Mouse (Mus musculus) stomach, postnatal 0 days (tissue): Measurements from ENCODE around the gene Tmx4. TPM values are rescaled to one million over a fixed set of nuclear protein-coding genes. Genes with fewer than 3 reads are reported as not detected.

Source experiments
- ATAC-seq: fragments of 200-750 bp; cut with Nextera tagmentation; 2 replicates; pipeline ENCODE4 v1.8.0; 2017; ENCODE audit not compliant: low FRiP score, low TSS enrichment
- DNase-seq: peaks from one replicate; pipeline ENCODE4 v3.0.0-alpha.2; 2016; ENCODE audit warnings: low spot score
- H3K27ac ChIP-seq: fragments of 300-500 bp; sonication (generic); replicated peaks from 2 replicates; pipeline ENCODE4 v1.5.1; 2014; ENCODE audit warnings: mild to moderate bottlenecking, control low read depth
- H3K27me3 ChIP-seq: fragments of 300-500 bp; sonication (generic); 2 replicates; pipeline ENCODE4 v1.6.1; 2014; ENCODE audit warnings: low read length; ENCODE audit not compliant: control insufficient read depth, insufficient read depth
- H3K36me3 ChIP-seq: fragments of 300-500 bp; sonication (generic); 2 replicates; pipeline ENCODE4 v1.6.1; 2014; ENCODE audit warnings: low read length, mixed read lengths; ENCODE audit not compliant: control insufficient read depth, insufficient read depth
- H3K4me1 ChIP-seq: fragments of 300-500 bp; sonication (generic); replicated peaks from 2 replicates; pipeline ENCODE4 v1.6.1; 2014; ENCODE audit warnings: antibody characterized with exemption; ENCODE audit not compliant: control insufficient read depth, insufficient read depth
- H3K4me2 ChIP-seq: fragments of 300-500 bp; sonication (generic); replicated peaks from 2 replicates; pipeline ENCODE4 v1.6.1; 2014; ENCODE audit warnings: low read depth, mild to moderate bottlenecking, control low read depth, moderate library complexity
- H3K4me3 ChIP-seq: fragments of 300-500 bp; sonication (generic); 2 replicates; pipeline ENCODE4 v1.5.1; 2014; ENCODE audit warnings: low read depth, low read length, control low read depth
- H3K9ac ChIP-seq: fragments of 300-500 bp; sonication (generic); 2 replicates; pipeline ENCODE4 v1.6.1; 2014; ENCODE audit warnings: mild to moderate bottlenecking, low read length, control low read depth, mixed read lengths
- H3K9me3 ChIP-seq: fragments of 300-500 bp; sonication (generic); 2 replicates; pipeline ENCODE4 v1.6.1; 2016; ENCODE audit warnings: low read length; ENCODE audit not compliant: control insufficient read depth
- CTCF ChIP-seq: IDR thresholded peaks from 2 replicates; pipeline ENCODE4 v1.5.1; 2016; ENCODE audit warnings: antibody characterized with exemption, low read depth, mild to moderate bottlenecking, moderate library complexity
- EP300 ChIP-seq: optimal IDR thresholded peaks from 2 replicates; pipeline ENCODE3; 2016; ENCODE audit warnings: antibody characterized with exemption
- WGBS: fragments of 180-500 bp; shearing (Covaris S2); extraction: QIAGEN DNeasy Blood & Tissue Kit; methylation state at CpG from one replicate; pipeline ENCODE4 v1.1.7; 2014; 5-methylcytosine and 5-hydroxymethylcytosine counted together
- polyA plus RNA-seq: library from polyadenylated mRNA; unstranded; fragments of >200 nt; fragmentation: Nextera tagmentation; extraction: Ambion mirVana; gene quantifications from 2 replicates; pipeline ENCODE4 v1.2.1, GENCODE M21; 2015

Gene Tmx4
- polyA plus RNA-seq, 1 experiment from 2014 or later = 11.0 TPM

DNA sequence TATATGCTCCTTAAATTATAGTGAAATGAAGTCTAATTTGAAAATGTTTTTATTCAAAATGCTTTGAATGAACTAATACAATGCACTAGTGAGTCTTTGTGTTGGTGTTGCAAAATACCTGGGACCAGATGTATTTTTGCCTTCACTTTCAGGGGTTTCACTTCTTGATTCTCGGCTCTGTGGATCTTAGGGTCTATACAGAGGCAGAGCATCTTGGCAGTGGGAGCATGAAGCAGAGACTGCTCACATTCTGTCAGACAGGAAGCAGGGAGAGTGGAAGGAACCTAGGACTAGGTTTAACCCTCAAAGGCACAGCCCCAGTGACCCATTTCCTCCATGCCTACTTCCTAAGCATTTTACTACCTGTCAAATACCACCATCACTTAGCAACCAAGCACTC, 31.5 kb upstream of the Tmx4 start:
- Histone ChIP-seq H3K4me2 (no peak overlapping the region), H3K27me3 (no peaks in the 10 kb centered on the region), H3K9me3 (no peaks in the 10 kb centered on the region), H3K36me3 (no peaks in the 10 kb centered on the region), H3K4me3 (no peak overlapping the region), H3K9ac (no peak overlapping the region), H3K27ac (no peak overlapping the region), H3K4me1 (no peaks in the 10 kb centered on the region)
- no peak for ATAC-seq
- TF ChIP-seq EP300 (no peak), CTCF (no peak)
- DNase-seq = no peak
- 81% methylated on average over 1 of the region's 1 CpGs for WGBS

DNA sequence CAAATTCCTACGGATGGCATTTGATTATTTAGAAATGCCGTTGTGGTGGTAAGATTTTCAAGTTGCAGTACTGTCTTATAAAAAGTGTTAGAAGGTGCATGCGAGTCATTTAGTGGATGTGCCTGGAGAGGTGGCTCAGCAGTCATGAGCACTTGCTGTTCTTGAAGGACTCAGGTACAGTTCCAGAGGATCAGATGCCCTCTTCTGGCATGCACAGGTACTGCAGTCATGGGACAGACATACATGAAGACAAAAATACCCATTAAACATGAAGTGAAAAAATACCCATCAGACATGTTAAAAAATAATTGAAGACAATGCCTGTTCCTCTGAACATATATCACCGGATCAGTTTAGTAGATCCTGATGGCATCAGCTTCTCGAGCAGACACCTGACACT, 29.7 kb upstream of the Tmx4 start:
- 73% methylated on average over 5 of the region's 5 CpGs for WGBS
- no peaks in the 10 kb centered on the region for H3K9me3 ChIP-seq
- TF ChIP-seq EP300 = no peak
- peak; percentile 73 for TF ChIP-seq CTCF

DNA sequence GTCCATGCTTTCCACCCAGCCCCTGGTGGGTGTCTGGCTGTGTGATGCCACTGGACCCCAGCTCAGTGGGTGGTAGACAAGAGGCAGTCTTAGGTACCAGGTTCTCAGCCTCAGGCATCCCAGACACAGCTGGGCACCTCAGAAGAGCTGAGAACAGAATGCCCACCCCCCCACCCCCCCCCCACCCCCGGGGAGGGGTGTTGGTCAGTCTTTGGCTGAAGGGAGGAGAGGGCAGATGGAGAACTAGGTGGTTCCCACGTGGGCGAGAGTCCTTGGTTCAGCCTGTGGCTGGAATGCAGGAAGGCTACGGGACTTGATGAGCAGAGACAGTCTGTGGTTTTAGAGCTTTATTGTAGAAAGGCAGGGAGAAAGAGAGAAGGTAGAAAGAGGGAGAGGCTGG, 12.5 kb upstream of the Tmx4 start:
- no peaks in the 10 kb centered on the region for H3K36me3 ChIP-seq
- 12% methylated on average over 4 of the region's 4 CpGs for WGBS
- no peak overlapping the region for H3K4me3 ChIP-seq
- DNase-seq (no peak), ATAC-seq (0 out of 2 replicates have a peak, but pooled peaks have one; percentile 12)
- no peak for TF ChIP-seq CTCF
- TF ChIP-seq EP300 = no peak
- H3K9me3 ChIP-seq = no peaks in the 10 kb centered on the region
- H3K27ac ChIP-seq = no peak overlapping the region
- H3K4me2 ChIP-seq = no peak overlapping the region
- H3K4me1 ChIP-seq = no peaks in the 10 kb centered on the region
- H3K9ac ChIP-seq = no peak overlapping the region
- no peaks in the 10 kb centered on the region for H3K27me3 ChIP-seq

More for the DNA sequence above, 29.7 kb upstream of the Tmx4 start:
- DNase-seq = peak; percentile 57
- H3K4me3 ChIP-seq = no peak overlapping the region
- H3K4me1 ChIP-seq = no peaks in the 10 kb centered on the region
- no peak for ATAC-seq
- H3K27ac ChIP-seq = no peak overlapping the region
- H3K36me3 ChIP-seq = no peaks in the 10 kb centered on the region
- no peaks in the 10 kb centered on the region for H3K27me3 ChIP-seq
- H3K4me2 ChIP-seq = no peak overlapping the region
- H3K9ac ChIP-seq = no peak overlapping the region

DNA sequence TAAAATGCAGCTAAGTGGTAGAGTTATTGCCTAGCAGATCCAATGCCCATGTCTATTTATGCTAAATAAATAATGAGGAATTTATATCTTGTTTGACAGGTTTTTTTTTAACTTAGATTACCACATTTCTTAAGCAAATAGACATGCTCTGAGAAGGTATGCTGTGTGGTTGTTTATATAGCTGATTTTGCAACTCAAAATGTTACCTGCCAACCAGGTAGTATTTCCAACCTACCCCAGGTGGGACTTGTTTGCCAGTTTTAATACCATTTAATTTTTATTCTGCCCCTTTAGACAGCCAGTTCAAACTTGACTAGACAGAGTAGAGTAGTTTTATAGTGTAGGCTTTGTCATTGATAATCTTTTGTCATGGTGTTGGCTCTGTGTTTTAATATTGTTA, 10.7 kb upstream of the Tmx4 start:
- DNase-seq = no peak
- TF ChIP-seq EP300 = no peak
- no peak for TF ChIP-seq CTCF
- H3K4me3 ChIP-seq = no peak overlapping the region
- no peaks in the 10 kb centered on the region for H3K36me3 ChIP-seq
- no peak overlapping the region for H3K27ac ChIP-seq
- H3K4me2 ChIP-seq = no peak overlapping the region
- no peaks in the 10 kb centered on the region for H3K27me3 ChIP-seq
- no peak overlapping the region for H3K9ac ChIP-seq
- H3K4me1 ChIP-seq = no peaks in the 10 kb centered on the region
- no peak for ATAC-seq
- H3K9me3 ChIP-seq = no peaks in the 10 kb centered on the region

DNA sequence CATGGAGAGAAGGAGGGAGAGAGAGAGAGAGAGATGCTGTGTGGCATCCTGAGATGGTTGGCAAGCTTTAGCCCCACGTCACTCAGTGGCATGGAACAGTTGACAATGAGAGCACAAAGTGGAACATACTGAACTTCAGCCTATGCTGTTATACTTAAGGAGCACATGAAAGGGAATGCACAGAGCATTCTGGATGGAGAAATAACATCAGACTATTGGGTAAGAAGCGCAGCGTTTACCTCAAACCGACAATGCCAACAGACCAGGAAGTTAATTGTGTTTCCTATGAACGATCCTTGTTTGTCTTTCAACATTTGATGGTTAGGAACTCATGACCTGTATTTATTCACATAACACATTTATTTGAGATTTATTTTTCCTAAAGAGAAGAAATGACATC, 8.8 kb upstream of the Tmx4 start:
- Histone ChIP-seq H3K9me3 (no peaks in the 10 kb centered on the region), H3K27ac (no peak overlapping the region), H3K36me3 (no peaks in the 10 kb centered on the region), H3K4me1 (no peaks in the 10 kb centered on the region), H3K4me2 (no peak overlapping the region), H3K27me3 (no peaks in the 10 kb centered on the region), H3K4me3 (no peak overlapping the region), H3K9ac (no peak overlapping the region)
- 69% methylated on average over 5 of the region's 5 CpGs for WGBS
- DNase-seq = no peak
- TF ChIP-seq EP300 = no peak
- TF ChIP-seq CTCF = no peak
- ATAC-seq = no peak

DNA sequence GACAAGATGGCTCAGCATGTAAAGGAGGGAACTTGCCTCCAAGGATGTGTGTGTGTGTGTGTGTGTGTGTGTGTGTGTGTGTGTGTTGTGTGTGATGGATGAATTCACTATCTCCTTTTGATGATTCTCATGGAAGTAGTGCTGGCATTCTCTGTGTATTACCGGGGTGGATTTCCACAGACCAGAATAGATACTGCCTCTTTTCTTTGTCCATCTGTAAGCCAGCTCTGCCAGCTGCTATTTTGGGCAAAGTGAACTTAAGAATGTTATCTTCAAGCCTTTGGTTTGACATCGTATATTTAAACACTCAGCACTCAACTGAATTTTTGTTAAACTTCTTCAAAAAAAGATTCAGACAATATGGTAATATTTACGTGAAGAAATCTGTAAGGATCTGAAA, 5.1 kb upstream of the Tmx4 start:
- Histone ChIP-seq H3K9ac (no peak overlapping the region), H3K9me3 (no peaks in the 10 kb centered on the region), H3K4me3 (no peak overlapping the region), H3K4me1 (no peaks in the 10 kb centered on the region), H3K27ac (no peak overlapping the region), H3K4me2 (no peak overlapping the region), H3K27me3 (no peaks in the 10 kb centered on the region), H3K36me3 (no peaks in the 10 kb centered on the region)
- no peak for TF ChIP-seq CTCF
- no peak for TF ChIP-seq EP300
- WGBS = 51% methylated on average over 3 of the region's 3 CpGs
- ATAC-seq (no peak), DNase-seq (no peak)
